Mouse (Mus musculus) neural tube, embryonic 12.5 days (tissue): Measurements from ENCODE around the gene Casq2. TPM values are rescaled to one million over a fixed set of nuclear protein-coding genes. Genes with fewer than 3 reads are reported as not detected.
"Not testable (repeated sequence)": the region's sequence is repeated elsewhere in the genome, so short reads cannot be mapped to it uniquely, and the experiment has no call there.

Experiments used
- ATAC-seq: fragments of 200-750 bp; cut with Nextera tagmentation; 2 replicates; pipeline ENCODE4 v1.8.0; 2017; ENCODE audit warnings: low read depth, mild to moderate bottlenecking, moderate TSS enrichment, moderate library complexity; ENCODE audit not compliant: low FRiP score
- H3K27ac ChIP-seq: fragments of 300-500 bp; sonication (generic); 2 replicates; pipeline ENCODE4 v1.5.1; 2016
- H3K27me3 ChIP-seq: fragments of 300-500 bp; sonication (generic); replicated peaks from 2 replicates; pipeline ENCODE4 v1.6.1; 2016; ENCODE audit warnings: mild to moderate bottlenecking
- H3K36me3 ChIP-seq: fragments of 300-500 bp; sonication (generic); 2 replicates; pipeline ENCODE4 v1.6.1; 2016; ENCODE audit warnings: mild to moderate bottlenecking
- H3K4me1 ChIP-seq: fragments of 300-500 bp; sonication (generic); 2 replicates; pipeline ENCODE4 v1.6.1; 2016
- H3K4me2 ChIP-seq: fragments of 300-500 bp; sonication (generic); replicated peaks from 2 replicates; pipeline ENCODE4 v1.6.1; 2016; ENCODE audit warnings: mild to moderate bottlenecking
- H3K4me3 ChIP-seq: fragments of 300-500 bp; sonication (generic); 2 replicates; pipeline ENCODE4 v1.5.1; 2016
- H3K9ac ChIP-seq: fragments of 300-500 bp; sonication (generic); 2 replicates; pipeline ENCODE4 v1.6.1; 2016; ENCODE audit warnings: mild to moderate bottlenecking
- H3K9me3 ChIP-seq: fragments of 300-500 bp; sonication (generic); 2 replicates; pipeline ENCODE4 v1.6.1; 2016; ENCODE audit warnings: mild to moderate bottlenecking
- WGBS: fragments of 180-500 bp; shearing (Covaris S2); methylation state at CpG from one replicate; pipeline ENCODE4 v1.1.7; 2016; 5-methylcytosine and 5-hydroxymethylcytosine counted together
- polyA plus RNA-seq: library from polyadenylated mRNA; unstranded; fragments of >200 nt; fragmentation: Nextera tagmentation; extraction: Ambion mirVana; gene quantifications from 2 replicates; pipeline ENCODE4 v1.2.1, GENCODE M21; 2016

The Casq2 gene
- polyA plus RNA-seq, 1 experiment from 2014 or later = 4.3 TPM

GRCm38 (mm10) chr3:102156737-102157136 is 70.5 kb downstream of the Casq2 start:
- Histone ChIP-seq H3K36me3 (peaks cover 5% of the 10 kb centered on the region; the same call in 1 of the 2 replicates), H3K27me3 (no peaks in the 10 kb centered on the region), H3K9ac (no peak overlapping the region), H3K9me3 (no peaks in the 10 kb centered on the region), H3K4me1 (no peaks in the 10 kb centered on the region), H3K4me2 (no peak overlapping the region), H3K4me3 (no peak overlapping the region), H3K27ac (no peak overlapping the region)
- ATAC-seq = no peak
- 90% methylated on average over 7 of the region's 7 CpGs for WGBS

DNA sequence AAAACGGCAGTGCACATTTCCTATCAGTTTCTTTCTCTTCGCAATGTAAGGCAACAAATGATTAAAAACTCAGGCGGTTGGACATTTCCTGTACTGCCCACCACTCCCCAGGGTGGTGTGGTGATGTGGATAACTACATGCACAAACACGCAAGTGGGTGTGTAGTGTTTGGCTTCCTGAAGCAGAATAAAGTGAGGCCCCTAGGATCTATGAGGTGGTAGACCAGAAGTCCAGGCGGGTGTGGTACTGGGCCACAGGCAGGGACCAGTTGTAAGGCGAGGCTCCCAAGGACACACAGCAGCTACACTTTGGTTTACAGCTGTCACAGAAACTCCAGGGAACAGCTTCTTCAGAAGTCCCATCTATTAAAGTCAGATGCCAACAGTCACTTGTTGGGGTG is 71.4 kb downstream of the Casq2 start:
- H3K4me1 ChIP-seq = no peaks in the 10 kb centered on the region
- H3K9ac ChIP-seq = no peak overlapping the region
- no peaks in the 10 kb centered on the region for H3K27me3 ChIP-seq
- ATAC-seq = no peak
- no peaks in the 10 kb centered on the region for H3K9me3 ChIP-seq
- 95% methylated on average over 6 of the region's 6 CpGs for WGBS
- H3K36me3 ChIP-seq = peaks cover 5% of the 10 kb centered on the region; the same call in 1 of the 2 replicates
- no peak overlapping the region for H3K4me2 ChIP-seq
- no peak overlapping the region for H3K4me3 ChIP-seq
- H3K27ac ChIP-seq = no peak overlapping the region

GRCm38 (mm10) chr3:102158759-102159422 is 72.7 kb downstream of the Casq2 start:
- no peak overlapping the region for H3K4me3 ChIP-seq
- H3K4me1 ChIP-seq = no peaks in the 10 kb centered on the region
- no peak for ATAC-seq
- H3K9me3 ChIP-seq = no peaks in the 10 kb centered on the region
- H3K4me2 ChIP-seq = no peak overlapping the region
- no peak overlapping the region for H3K9ac ChIP-seq
- 87% methylated on average over 14 of the region's 14 CpGs for WGBS
- peaks cover 5% of the 10 kb centered on the region; the same call in 1 of the 2 replicates for H3K36me3 ChIP-seq
- no peak overlapping the region for H3K27ac ChIP-seq
- H3K27me3 ChIP-seq = no peaks in the 10 kb centered on the region

- no peak for ATAC-seq
- H3K9ac ChIP-seq = no peak overlapping the region
- H3K4me1 ChIP-seq = no peaks in the 10 kb centered on the region
- H3K36me3 ChIP-seq = peaks cover 5% of the 10 kb centered on the region; the same call in 1 of the 2 replicates
- H3K27me3 ChIP-seq = no peaks in the 10 kb centered on the region
- no peak overlapping the region for H3K4me2 ChIP-seq
- no peaks in the 10 kb centered on the region for H3K9me3 ChIP-seq
- 87% methylated on average over 14 of the region's 14 CpGs for WGBS
- no peak overlapping the region for H3K27ac ChIP-seq
- no peak overlapping the region for H3K4me3 ChIP-seq
Observed at GRCm38 (mm10) chr3:102159423-102160325, 73.5 kb downstream of the Casq2 start.

GRCm38 (mm10) chr3:102163861-102164260 is 77.6 kb downstream of the Casq2 start:
- WGBS = 62% methylated on average over 1 of the region's 1 CpGs
- H3K4me1 ChIP-seq, H3K27me3 ChIP-seq, H3K4me3 ChIP-seq, ATAC-seq, H3K4me2 ChIP-seq, H3K36me3 ChIP-seq, H3K9ac ChIP-seq, H3K27ac ChIP-seq, H3K9me3 ChIP-seq: not testable (repeated sequence)

DNA sequence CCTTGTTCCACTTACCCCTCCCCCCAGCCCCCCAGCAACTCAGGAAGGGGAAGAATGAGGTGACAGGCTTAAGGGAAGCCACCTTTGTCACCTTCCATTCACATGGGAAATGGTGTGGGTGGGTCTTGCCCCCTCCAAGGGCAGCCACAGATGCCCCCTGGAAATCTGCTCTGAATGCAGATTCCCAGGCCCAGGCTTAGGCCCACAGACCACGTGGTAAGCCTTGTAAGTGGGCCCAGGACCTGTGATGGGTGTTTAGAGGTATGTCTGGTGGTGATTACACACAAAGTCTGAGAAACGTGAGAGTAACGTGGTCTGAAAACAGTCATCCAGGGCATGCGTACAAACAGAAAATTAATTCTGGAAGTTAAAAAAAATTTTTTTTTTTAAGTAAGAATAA is 78.7 kb downstream of the Casq2 start:
- H3K4me1 ChIP-seq = peaks cover 11% of the 10 kb centered on the region
- no peaks in the 10 kb centered on the region for H3K27me3 ChIP-seq
- no peak overlapping the region for H3K27ac ChIP-seq
- H3K4me3 ChIP-seq = no peak overlapping the region
- H3K9me3 ChIP-seq = no peaks in the 10 kb centered on the region
- 74% methylated on average over 4 of the region's 4 CpGs for WGBS
- H3K4me2 ChIP-seq = no peak overlapping the region
- H3K9ac ChIP-seq = no peak overlapping the region
- H3K36me3 ChIP-seq = no peaks in the 10 kb centered on the region
- ATAC-seq = no peak

- Histone ChIP-seq H3K9me3 (no peaks in the 10 kb centered on the region), H3K27me3 (no peaks in the 10 kb centered on the region), H3K9ac (no peak overlapping the region), H3K27ac (no peak overlapping the region), H3K4me3 (no peak overlapping the region), H3K4me1 (peaks cover 11% of the 10 kb centered on the region), H3K36me3 (no peaks in the 10 kb centered on the region), H3K4me2 (no peak overlapping the region)
- 83% methylated on average over 21 of the region's 21 CpGs for WGBS
- no peak for ATAC-seq
Observed at GRCm38 (mm10) chr3:102165536-102166286, 79.5 kb downstream of the Casq2 start.

- H3K9ac ChIP-seq = no peak overlapping the region
- 79% methylated on average over 4 of the region's 4 CpGs for WGBS
- H3K27ac ChIP-seq = no peak overlapping the region
- H3K4me2 ChIP-seq = no peak overlapping the region
- H3K4me3 ChIP-seq = no peak overlapping the region
- no peaks in the 10 kb centered on the region for H3K27me3 ChIP-seq
- peaks cover 11% of the 10 kb centered on the region for H3K4me1 ChIP-seq
- no peaks in the 10 kb centered on the region for H3K9me3 ChIP-seq
- H3K36me3 ChIP-seq = no peaks in the 10 kb centered on the region
- no peak for ATAC-seq
Observed at GRCm38 (mm10) chr3:102166287-102166620, 80.0 kb downstream of the Casq2 start.

DNA sequence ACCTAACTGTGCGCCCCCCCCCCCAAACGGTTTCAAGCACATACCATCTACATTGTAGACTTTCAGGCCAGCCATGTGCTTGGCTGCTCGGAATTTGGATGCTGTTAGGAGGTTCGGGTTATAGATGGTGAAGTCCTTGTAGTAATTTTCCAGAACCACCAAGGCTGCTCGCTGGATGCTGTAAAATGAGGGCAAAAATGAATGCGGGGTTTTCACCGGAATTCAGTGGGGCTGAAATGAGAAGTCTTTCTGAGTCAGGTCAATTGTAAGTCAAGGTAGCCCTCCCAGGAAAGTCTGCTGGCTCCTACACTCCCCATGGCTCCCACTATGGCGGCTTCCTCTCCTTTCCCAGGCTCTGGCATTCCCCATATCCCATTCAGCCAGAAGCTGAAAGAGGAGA is 80.6 kb downstream of the Casq2 start:
- no peaks in the 10 kb centered on the region for H3K27me3 ChIP-seq

GRCm38 (mm10) chr3:102167555-102168210 is 81.5 kb downstream of the Casq2 start:
- H3K9me3 ChIP-seq = no peaks in the 10 kb centered on the region
- H3K4me2 ChIP-seq = peak overlapping the region; percentile 24; the same call in 1 of the 2 replicates
- no peak overlapping the region for H3K27ac ChIP-seq
- peaks cover 11% of the 10 kb centered on the region for H3K4me1 ChIP-seq
- H3K9ac ChIP-seq = no peak overlapping the region
- no peak for ATAC-seq
- no peak overlapping the region for H3K4me3 ChIP-seq
- 7% methylated on average over 10 of the region's 10 CpGs for WGBS
- H3K36me3 ChIP-seq = no peaks in the 10 kb centered on the region
- no peaks in the 10 kb centered on the region for H3K27me3 ChIP-seq

More for the DNA sequence above, 80.6 kb downstream of the Casq2 start:
- Histone ChIP-seq H3K4me2 (no peak overlapping the region), H3K36me3 (no peaks in the 10 kb centered on the region), H3K27ac (no peak overlapping the region), H3K4me3 (no peak overlapping the region), H3K9me3 (no peaks in the 10 kb centered on the region), H3K9ac (no peak overlapping the region), H3K4me1 (peaks cover 11% of the 10 kb centered on the region)
- 86% methylated on average over 8 of the region's 8 CpGs for WGBS
- no peak for ATAC-seq

DNA sequence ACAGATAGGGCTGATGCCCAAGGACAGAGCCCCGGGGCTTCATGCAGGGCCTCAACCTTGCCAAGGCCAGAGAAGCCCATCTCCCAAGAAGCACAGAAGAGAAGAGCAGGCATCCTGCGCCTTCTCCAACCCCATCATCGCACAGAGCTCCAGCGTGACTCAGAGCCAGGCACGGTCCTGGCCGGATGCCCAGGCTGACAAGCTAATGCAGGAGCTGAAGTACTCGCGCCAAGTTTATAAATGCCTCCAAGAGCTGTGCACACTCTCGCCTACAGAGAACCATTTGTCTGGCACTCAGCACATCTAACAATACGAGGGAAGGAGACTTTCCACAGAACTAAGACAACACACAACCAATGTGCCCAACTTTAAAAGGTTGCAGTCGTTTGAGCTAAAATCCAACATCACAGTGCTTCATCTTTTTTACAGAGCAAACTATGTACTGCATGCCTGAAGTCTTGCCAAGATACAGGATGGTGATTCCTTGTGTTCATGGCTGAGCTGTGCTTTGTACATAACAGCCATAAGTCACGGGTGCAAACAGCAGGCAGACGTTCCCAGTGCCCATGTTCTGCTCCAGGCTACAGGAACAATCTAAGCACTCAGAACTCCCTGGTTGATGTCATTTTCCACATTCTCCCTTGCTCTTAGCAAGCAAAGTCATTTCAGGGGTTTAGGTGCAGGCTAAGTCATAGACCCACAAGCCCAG is 83.1 kb downstream of the Casq2 start:
- 59% methylated on average over 13 of the region's 13 CpGs for WGBS
- ATAC-seq = peak; percentile 62; the same call in 1 of the 2 replicates
- no peak overlapping the region for H3K9ac ChIP-seq
- no peaks in the 10 kb centered on the region for H3K36me3 ChIP-seq
- H3K4me3 ChIP-seq = no peak overlapping the region
- no peaks in the 10 kb centered on the region for H3K9me3 ChIP-seq
- H3K4me2 ChIP-seq = 0 out of 2 replicates have a peak overlapping the region, but pooled peaks have one; percentile 3
- no peak overlapping the region for H3K27ac ChIP-seq
- no peaks in the 10 kb centered on the region for H3K27me3 ChIP-seq
- peaks cover 11% of the 10 kb centered on the region for H3K4me1 ChIP-seq
